Mouse (Mus musculus) frontal cortex, adult (tissue): ENCODE measurements around the gene Ntm.

ENCODE experiments used
- ATAC-seq: cut with Nextera tagmentation; 2 replicates; pipeline ENCODE4 v1.9.2; 2017; ENCODE audit warnings: mild to moderate bottlenecking, moderate library complexity, mixed read lengths; ENCODE audit not compliant: low TSS enrichment

Gene Ntm

GRCm38 (mm10) chr9:29887924-29888323 is 75.0 kb downstream of the Ntm start:
- peak; percentile 60; the same call in 1 of the 2 replicates for ATAC-seq

GRCm38 (mm10) chr9:29884062-29884461 is 78.9 kb downstream of the Ntm start:
- ATAC-seq = peak; percentile 65

GRCm38 (mm10) chr9:29881614-29882013 is 81.3 kb downstream of the Ntm start:
- no peak for ATAC-seq

- peak; percentile 85 for ATAC-seq
These were observed 85.4 kb downstream of the Ntm start for GRCm38 (mm10) chr9:29877583-29877982.

GRCm38 (mm10) chr9:29867746-29868145 is 95.2 kb downstream of the Ntm start:
- ATAC-seq = no peak

GRCm38 (mm10) chr9:29866824-29867223 is 96.1 kb downstream of the Ntm start:
- ATAC-seq = no peak

- no peak for ATAC-seq
These were observed 96.8 kb downstream of the Ntm start for GRCm38 (mm10) chr9:29866101-29866500.

- no peak for ATAC-seq
These were observed 97.4 kb downstream of the Ntm start for GRCm38 (mm10) chr9:29865502-29865901.

- no peak for ATAC-seq
These were observed 98.1 kb downstream of the Ntm start for GRCm38 (mm10) chr9:29864886-29865285.

GRCm38 (mm10) chr9:29862408-29862807 is 100.5 kb downstream of the Ntm start:
- no peak for ATAC-seq

GRCm38 (mm10) chr9:29859256-29860048 is 103.5 kb downstream of the Ntm start:
- peak; percentile 86 for ATAC-seq

- peak; percentile 50 for ATAC-seq
These were observed 114.0 kb downstream of the Ntm start for GRCm38 (mm10) chr9:29848735-29849455.

GRCm38 (mm10) chr9:29837344-29837743 is 125.6 kb downstream of the Ntm start:
- no peak for ATAC-seq

GRCm38 (mm10) chr9:29834911-29835310 is 128.0 kb downstream of the Ntm start:
- ATAC-seq = peak; percentile 24

- no peak for ATAC-seq
These were observed 129.2 kb downstream of the Ntm start for GRCm38 (mm10) chr9:29833781-29834180.

GRCm38 (mm10) chr9:29827240-29827660 is 135.7 kb downstream of the Ntm start:
- no peak for ATAC-seq

GRCm38 (mm10) chr9:29825236-29825635 is 137.7 kb downstream of the Ntm start:
- ATAC-seq = no peak

GRCm38 (mm10) chr9:29823716-29824115 is 139.2 kb downstream of the Ntm start:
- ATAC-seq = no peak

- no peak for ATAC-seq
These were observed 150.3 kb downstream of the Ntm start for GRCm38 (mm10) chr9:29812685-29813084.

- no peak for ATAC-seq
These were observed 156.2 kb downstream of the Ntm start for GRCm38 (mm10) chr9:29806790-29807189.

GRCm38 (mm10) chr9:29804483-29804882 is 158.5 kb downstream of the Ntm start:
- no peak for ATAC-seq

GRCm38 (mm10) chr9:29803738-29804285 is 159.1 kb downstream of the Ntm start:
- ATAC-seq = no peak
